Mouse (Mus musculus): ENCODE measurements around the gene Dnajc10. TPM values are rescaled to one million over a fixed set of nuclear protein-coding genes. Genes with fewer than 3 reads are reported as not detected.

Gene Dnajc10
- total RNA-seq, 1 experiment from 2014 or later: 105 TPM

DNA sequence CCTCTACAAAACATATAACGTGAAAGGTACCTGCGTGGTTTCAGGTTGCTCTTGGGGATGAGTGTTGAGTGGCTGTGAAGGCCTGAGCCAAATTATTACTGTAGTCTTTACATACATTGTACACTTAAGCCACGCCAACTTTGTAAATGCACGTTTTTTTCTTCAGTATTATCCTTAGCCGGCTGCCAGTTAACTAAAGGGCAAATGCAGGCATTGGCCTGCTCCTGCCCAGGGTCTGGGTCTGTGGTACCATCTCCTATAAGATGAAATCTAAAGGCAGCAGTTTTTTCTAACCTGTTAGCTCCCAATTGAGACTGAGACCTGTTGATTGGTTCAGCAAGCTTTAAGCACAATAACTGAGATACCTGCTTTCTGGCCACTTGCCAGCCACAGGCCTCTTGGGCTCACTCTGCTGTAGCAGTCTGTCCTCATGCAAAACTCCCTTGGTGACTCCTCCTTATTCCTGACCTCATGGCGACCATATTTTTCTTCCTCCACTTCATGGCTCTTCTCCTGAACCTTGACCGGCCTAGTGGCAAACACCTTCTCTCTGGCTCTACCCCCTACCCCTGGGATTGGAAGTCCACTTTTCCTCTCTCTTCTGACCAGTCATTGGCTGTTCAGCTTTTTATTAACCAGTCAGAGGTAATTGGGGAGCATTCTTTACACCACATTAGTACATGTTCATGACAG lies 13.8 kb downstream of the Dnajc10 start:
- ATAC-seq (replicated peaks; ENCODE audit: low read depth, poor library complexity, severe bottlenecking): no peak

- no peak for ATAC-seq (replicated peaks; ENCODE audit: low read depth, poor library complexity, severe bottlenecking)
Observed at GRCm38 (mm10) chr2:80340537-80340936, 25.3 kb downstream of the Dnajc10 start.

GRCm38 (mm10) chr2:80354531-80354930 lies 39.3 kb downstream of the Dnajc10 start:
- ATAC-seq (replicated peaks; ENCODE audit: low read depth, poor library complexity, severe bottlenecking): no peak

GRCm38 (mm10) chr2:80356656-80357231 lies 41.5 kb downstream of the Dnajc10 start:
- ATAC-seq (replicated peaks; ENCODE audit: low read depth, poor library complexity, severe bottlenecking): 0 out of 2 replicates have a peak, but pooled peaks have one; percentile 52

DNA sequence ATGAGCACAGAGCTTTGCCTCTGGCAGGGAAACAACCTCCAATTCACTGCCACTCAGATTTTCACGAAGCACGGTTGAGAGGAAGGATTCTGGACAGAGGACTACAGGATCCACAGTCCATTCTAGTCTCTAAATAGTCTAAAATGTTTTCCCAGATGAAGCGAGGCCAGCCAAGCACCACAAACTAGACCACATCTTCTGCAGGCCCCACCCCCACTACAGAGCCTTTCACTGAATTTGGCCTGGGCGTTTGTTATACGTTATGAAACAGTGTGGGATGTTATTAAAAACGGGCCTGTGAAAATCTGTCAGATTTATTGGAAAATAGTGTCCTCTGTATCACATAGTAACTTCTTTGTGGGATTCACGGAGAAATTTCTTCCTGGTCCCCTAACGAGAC lies 56.2 kb downstream of the Dnajc10 start:
- ATAC-seq (replicated peaks; ENCODE audit: low read depth, poor library complexity, severe bottlenecking): no peak

- ATAC-seq (replicated peaks; ENCODE audit: low read depth, poor library complexity, severe bottlenecking): no peak
Observed at GRCm38 (mm10) chr2:80374892-80375291, 59.6 kb downstream of the Dnajc10 start.

DNA sequence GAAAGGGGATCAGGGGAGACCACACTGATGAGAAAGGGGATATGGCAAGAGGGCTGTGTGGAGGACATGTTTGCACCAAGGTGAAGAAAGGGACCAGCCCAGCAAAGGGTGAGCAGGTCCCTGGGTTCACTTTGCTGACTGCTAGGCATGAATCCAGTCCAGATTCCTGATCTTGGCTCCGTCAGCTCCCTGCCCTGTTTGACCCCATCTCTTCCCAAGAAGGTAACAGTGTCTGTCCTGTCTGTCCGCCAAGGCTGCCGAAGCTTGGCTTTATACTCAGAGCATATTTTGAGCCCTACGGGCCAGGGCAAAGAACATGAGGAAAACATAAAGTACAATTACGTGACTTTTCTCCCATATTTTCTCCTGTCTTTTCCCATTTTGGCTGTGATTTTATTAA lies 64.6 kb downstream of the Dnajc10 start:
- no peak for ATAC-seq (replicated peaks; ENCODE audit: low read depth, poor library complexity, severe bottlenecking)

DNA sequence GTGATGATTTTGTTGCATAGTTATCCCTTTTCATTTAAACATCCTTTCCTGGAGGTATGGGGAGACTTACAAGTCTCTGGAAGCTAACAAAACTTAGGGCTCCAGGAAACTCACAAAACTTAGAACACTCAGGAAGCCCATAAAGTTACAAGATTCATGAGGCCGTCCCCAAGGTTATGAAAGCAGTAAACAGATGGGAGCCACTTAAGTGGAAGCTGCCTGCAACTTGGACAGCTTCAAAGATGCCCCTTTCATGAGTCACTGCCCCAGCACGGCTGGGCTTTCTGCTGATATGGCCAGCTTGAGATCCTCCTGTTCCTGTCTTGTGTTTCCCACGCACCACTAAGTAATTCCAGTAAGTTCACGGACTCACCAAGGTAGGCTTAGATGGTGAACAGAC lies 69.2 kb downstream of the Dnajc10 start:
- ATAC-seq (replicated peaks; ENCODE audit: low read depth, poor library complexity, severe bottlenecking): no peak; the same call in 1 of the 2 replicates

GRCm38 (mm10) chr2:80386255-80386654 lies 71.0 kb downstream of the Dnajc10 start:
- ATAC-seq (replicated peaks; ENCODE audit: low read depth, poor library complexity, severe bottlenecking): no peak

DNA sequence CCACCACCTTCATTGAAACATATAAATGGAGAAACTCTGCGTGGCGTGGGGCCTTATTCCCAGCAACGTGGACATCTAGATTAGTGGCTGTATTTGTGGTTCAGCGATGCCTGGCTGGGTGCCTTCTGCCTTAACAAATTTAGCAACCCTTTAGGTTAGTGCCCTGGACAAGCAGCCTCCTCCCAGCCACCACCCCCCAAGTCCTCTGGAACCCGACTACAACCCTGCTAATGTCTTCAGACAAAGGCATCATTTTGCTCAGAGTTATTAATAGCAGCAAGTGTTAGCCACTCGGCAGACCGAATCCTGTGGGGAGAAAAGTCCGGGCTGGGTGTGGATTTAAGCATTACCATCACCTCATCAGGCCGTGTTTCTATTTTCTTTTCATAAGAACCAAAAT lies 72.4 kb downstream of the Dnajc10 start:
- no peak for ATAC-seq (replicated peaks; ENCODE audit: low read depth, poor library complexity, severe bottlenecking)

DNA sequence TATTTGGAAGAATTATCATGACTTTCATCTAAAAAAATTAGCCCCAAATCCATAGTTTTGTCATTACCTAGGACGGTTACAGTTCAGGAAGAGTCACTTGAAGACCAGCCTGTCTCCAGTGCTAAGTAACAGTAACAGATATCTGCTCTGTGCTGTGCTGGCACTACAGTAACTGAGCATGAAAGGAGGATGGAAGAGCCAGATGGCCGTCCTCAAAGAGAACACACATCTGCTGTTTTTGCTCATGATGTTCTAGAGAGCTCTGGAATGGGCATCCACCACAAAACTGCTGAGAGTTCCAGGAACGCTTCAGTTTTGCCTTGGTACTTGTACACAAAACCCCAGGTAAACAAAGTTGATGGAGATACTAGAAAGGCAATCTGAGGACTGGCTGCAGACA lies 73.1 kb downstream of the Dnajc10 start:
- no peak for ATAC-seq (replicated peaks; ENCODE audit: low read depth, poor library complexity, severe bottlenecking)

DNA sequence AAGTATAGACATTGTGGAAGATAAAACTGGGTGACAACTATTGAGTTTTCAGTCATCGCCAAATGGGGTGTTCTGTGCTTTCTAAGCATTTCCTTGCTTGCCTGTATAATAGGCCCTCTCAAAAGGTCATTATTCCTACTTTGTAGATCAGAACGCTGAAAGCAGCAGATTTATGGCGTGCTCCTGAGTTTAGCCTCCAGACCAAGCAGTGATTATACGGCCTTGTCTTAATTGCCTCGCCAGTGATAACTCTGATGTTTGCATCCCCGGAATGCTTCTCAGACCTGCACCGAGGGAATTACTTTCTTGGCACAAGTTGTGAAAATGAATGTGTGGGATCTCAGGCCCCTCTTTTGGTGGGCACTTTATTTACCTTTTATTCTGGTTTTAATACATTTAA lies 80.8 kb downstream of the Dnajc10 start:
- no peak for ATAC-seq (replicated peaks; ENCODE audit: low read depth, poor library complexity, severe bottlenecking)

DNA sequence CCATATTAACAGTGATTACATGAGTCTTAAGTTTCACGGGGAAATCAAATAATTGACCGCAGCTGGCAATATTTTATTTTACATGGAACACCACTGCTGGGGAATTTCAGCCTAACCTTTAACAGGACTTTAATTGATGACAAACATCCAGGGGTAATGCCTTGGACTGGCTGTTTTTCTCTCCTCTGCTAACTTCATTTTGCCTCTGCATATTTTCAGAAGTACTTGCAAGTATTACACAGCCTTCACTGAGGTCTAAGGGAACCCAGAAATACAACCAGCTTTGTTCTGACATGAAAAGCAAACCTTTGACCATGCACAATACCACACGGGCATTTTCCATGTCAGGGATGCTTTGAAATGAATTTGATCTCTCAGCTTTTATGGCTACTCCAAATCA lies 81.6 kb downstream of the Dnajc10 start:
- no peak for ATAC-seq (replicated peaks; ENCODE audit: low read depth, poor library complexity, severe bottlenecking)

DNA sequence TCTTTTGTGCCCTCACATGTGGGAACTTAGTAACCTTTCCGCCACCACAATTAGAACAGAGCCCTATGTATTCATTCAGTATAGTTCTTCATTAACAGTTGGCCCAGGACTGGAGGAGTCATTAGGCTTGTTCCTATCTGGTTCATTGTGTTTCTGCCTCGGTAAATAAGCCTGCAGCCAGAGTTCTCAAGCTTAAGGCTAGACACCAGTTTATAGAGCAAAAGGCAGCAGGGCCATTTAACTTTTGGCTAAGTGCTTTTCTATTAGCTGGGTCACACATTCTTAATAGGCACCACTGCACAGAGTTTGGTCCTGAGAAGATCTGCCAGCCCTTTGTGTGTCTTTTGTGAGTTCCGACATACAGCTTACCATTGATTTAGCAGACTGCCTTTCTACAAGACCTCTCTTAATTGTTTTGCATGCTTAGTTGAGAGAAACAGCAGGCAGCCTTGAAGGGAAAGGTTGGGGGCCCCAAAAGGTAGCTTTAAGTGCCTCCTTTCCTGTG lies 83.4 kb downstream of the Dnajc10 start:
- ATAC-seq (replicated peaks; ENCODE audit: low read depth, poor library complexity, severe bottlenecking): no peak

Other genes with a start within 250 kb of the Dnajc10 start
- gene Pde1a, start 186.0 kb upstream of the Dnajc10 start, total RNA-seq (2017): 0.68 TPM in 1 of 2 replicates, not detected in the other
- not detected in 2 replicates for gene Prdx6b, start 23.0 kb upstream of the Dnajc10 start, total RNA-seq (2017)
- gene Frzb, start 132.2 kb downstream of the Dnajc10 start, total RNA-seq (2017): not detected in 2 replicates

Measured in common myeloid progenitor, adult 5-6 weeks (primary cell).